Mouse (Mus musculus) C2C12 (cell line): Measurements from ENCODE around the gene Cep19. TPM values are rescaled to one million over a fixed set of nuclear protein-coding genes. Genes with fewer than 3 reads are reported as not detected.

Experiments
- H3K27me3 ChIP-seq: one replicate; pipeline ENCODE4 v1.6.1; 2011; ENCODE audit not compliant: control insufficient read depth, insufficient read depth, insufficient read length
- H3K36me3 ChIP-seq: one replicate; pipeline ENCODE4 v1.6.1; 2011; ENCODE audit not compliant: control insufficient read depth, insufficient read depth
- H3K4me3 ChIP-seq: one replicate; pipeline ENCODE4 v1.5.1; 2011; ENCODE audit warnings: mild to moderate bottlenecking, control low read depth; ENCODE audit not compliant: poor library complexity, insufficient read depth, severe bottlenecking
- H3K79me2 ChIP-seq: one replicate; pipeline ENCODE4 v1.6.1; 2011; ENCODE audit not compliant: control insufficient read depth, insufficient read depth
- H3K79me3 ChIP-seq: one replicate; pipeline ENCODE4 v1.6.1; 2011; ENCODE audit warnings: low read depth, control low read depth
- H3ac ChIP-seq: one replicate; pipeline ENCODE3; 2011; ENCODE audit warnings: low read depth; ENCODE audit not compliant: control insufficient read depth, insufficient read length
- CEBPB ChIP-seq: IDR thresholded peaks from one replicate; pipeline ENCODE4 v1.6.1; 2011; ENCODE audit warnings: low read depth, mild to moderate bottlenecking, control low read depth, moderate library complexity
- CTCF ChIP-seq: IDR thresholded peaks from one replicate; pipeline ENCODE4 v1.5.1; 2011; ENCODE audit not compliant: control insufficient read depth, insufficient read depth, insufficient read length
- FOSL1 ChIP-seq: IDR thresholded peaks from one replicate; pipeline ENCODE4 v1.8.0; 2011; ENCODE audit warnings: mild to moderate bottlenecking, low read length; ENCODE audit not compliant: poor library complexity, insufficient read depth, severe bottlenecking
- MAX ChIP-seq: IDR thresholded peaks from one replicate; pipeline ENCODE4 v1.6.1; 2011; ENCODE audit warnings: mild to moderate bottlenecking, control low read depth
- MYOD1 ChIP-seq: IDR thresholded peaks from one replicate; pipeline ENCODE4 v1.6.1; 2011; ENCODE audit warnings: low read depth; ENCODE audit not compliant: control insufficient read depth, insufficient read length
- MYOG ChIP-seq: IDR thresholded peaks from one replicate; pipeline ENCODE4 v1.6.1; 2011; ENCODE audit not compliant: control insufficient read depth, insufficient read length; ENCODE audit errors: extremely low read depth
- USF1 ChIP-seq: IDR thresholded peaks from one replicate; pipeline ENCODE4 v1.6.1; 2011; ENCODE audit warnings: low read depth, mild to moderate bottlenecking, control low read depth, moderate library complexity
- polyA plus RNA-seq: library from polyadenylated mRNA; unstranded; fragments of >200 nt; fragmentation: generic; extraction: Trizol; gene quantifications from one replicate; pipeline ENCODE4 v1.2.1, GENCODE M21; 2012; ENCODE audit warnings: missing spikeins

Gene Cep19
- polyA plus RNA-seq, 1 experiment: 4.2 TPM

DNA sequence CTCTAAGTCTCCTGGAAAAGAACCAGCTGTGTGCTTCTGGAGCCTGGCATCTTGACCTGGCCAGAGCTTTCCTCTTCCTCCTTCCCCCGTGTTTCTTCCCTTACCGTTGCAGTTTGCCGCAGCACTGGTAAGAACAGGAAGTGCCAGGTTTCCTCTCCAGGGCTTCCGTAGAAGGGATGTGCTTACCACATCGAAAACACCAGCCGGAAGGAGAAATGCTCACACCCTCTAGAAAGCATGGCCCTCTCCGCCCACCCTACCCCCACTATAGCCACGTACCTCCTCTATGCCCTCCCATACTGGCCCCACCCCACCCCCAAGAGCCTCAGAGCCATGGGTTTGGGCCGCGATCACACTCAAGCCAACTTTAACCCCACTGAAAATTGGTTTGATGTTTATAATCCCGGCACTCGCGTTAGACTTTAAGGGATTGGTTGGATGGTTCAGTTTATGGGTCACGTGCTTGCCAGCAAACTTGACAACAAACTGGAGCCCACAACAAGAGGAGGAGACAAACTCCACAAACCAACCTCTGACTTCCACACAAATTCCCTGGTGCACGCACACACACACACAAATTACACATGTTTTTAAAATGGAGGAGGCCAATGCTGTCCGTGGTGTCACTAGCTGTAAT, 30.7 kb downstream of the Cep19 start:
- Histone ChIP-seq H3K36me3 (no peaks in the 10 kb centered on the region), H3K27me3 (peaks cover 8% of the 10 kb centered on the region), H3ac (no peak overlapping the region), H3K79me2 (no peaks in the 10 kb centered on the region), H3K4me3 (no peak overlapping the region), H3K79me3 (no peaks in the 10 kb centered on the region)
- no peak for TF ChIP-seq USF1
- TF ChIP-seq CEBPB: no peak
- no peak for TF ChIP-seq MAX
- no peak for TF ChIP-seq MYOG

DNA sequence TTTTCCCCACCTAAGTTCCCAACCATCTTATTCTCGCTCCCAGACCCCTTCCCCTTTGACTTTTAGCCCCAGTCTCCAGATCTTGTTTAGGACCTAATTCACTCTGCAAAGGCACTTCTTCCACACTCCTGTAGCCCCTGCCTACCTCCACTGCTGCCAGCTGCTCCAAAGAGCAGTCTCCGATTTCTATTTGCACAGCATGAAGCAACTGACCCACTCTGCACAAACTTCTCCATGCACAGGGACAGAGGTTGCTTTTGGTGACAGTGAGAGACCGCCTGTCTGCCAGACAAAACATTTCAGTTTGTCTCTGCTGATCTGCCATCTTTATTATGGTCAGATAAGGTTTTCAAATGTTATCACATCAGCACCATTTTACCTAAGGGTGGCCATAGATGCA, 33.5 kb downstream of the Cep19 start:
- H3K79me2 ChIP-seq: no peaks in the 10 kb centered on the region
- no peak overlapping the region for H3ac ChIP-seq
- TF ChIP-seq USF1 (no peak), CEBPB (no peak), CTCF (no peak), MAX (no peak), MYOD1 (no peak), FOSL1 (no peak), MYOG (no peak)
- H3K27me3 ChIP-seq: peaks cover 14% of the 10 kb centered on the region
- H3K4me3 ChIP-seq: no peak overlapping the region
- no peaks in the 10 kb centered on the region for H3K79me3 ChIP-seq
- no peaks in the 10 kb centered on the region for H3K36me3 ChIP-seq

DNA sequence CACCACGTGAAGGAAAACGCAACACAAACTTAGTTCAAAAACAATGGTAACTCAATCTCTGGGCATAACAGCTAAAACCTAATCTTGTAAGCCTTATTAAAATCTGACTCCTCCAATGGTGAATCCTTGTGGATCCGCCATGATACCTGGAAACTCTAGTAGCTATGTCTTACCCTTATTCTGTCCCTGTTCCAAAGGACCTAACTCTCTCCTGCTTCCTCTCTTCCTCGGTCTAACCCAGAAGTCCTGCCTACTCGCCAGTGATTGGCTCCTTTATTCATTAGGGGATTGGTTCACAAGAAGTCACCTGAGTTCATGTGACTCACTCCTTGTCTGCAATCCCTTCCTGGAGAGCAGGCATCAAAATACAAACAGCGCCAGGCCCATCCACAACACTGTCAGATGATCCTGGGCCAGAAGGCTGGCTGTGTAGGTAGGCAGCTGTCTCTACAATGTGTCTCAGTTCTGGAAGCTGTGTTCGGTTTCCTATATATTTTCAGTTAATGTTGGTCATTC, 36.3 kb downstream of the Cep19 start:
- Histone ChIP-seq H3K79me3 (no peaks in the 10 kb centered on the region), H3K4me3 (no peak overlapping the region), H3ac (no peak overlapping the region), H3K79me2 (no peaks in the 10 kb centered on the region), H3K36me3 (no peaks in the 10 kb centered on the region), H3K27me3 (peaks cover 16% of the 10 kb centered on the region)
- TF ChIP-seq USF1 (no peak), CEBPB (no peak), MYOD1 (no peak)

DNA sequence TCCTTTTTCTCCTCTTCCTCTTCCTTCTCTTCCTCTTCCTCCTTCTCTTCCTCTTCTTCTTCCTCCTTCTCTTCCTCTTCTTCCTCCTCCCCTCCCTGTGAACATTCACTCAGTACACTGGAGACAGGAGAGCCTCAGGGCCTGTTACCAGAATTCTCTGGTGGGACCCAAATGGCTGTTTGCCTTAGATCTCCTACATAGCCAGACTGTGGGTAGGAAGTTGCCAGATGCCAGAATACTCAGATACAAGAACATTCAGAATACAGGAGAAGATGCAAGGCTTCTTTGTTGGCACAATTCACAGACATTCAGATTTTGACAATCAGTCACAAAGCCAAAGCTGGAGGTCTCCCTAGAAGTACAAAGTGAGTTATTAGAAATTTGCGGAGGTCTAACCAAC, 39.4 kb downstream of the Cep19 start:
- Histone ChIP-seq H3K79me3 (no peaks in the 10 kb centered on the region), H3K36me3 (no peaks in the 10 kb centered on the region), H3ac (no peak overlapping the region), H3K4me3 (no peak overlapping the region), H3K79me2 (no peaks in the 10 kb centered on the region), H3K27me3 (peaks cover 19% of the 10 kb centered on the region)
- no peak for TF ChIP-seq MYOG
- no peak for TF ChIP-seq FOSL1
- TF ChIP-seq MAX: no peak
- no peak for TF ChIP-seq USF1
- TF ChIP-seq MYOD1: no peak
- TF ChIP-seq CEBPB: no peak
- no peak for TF ChIP-seq CTCF

DNA sequence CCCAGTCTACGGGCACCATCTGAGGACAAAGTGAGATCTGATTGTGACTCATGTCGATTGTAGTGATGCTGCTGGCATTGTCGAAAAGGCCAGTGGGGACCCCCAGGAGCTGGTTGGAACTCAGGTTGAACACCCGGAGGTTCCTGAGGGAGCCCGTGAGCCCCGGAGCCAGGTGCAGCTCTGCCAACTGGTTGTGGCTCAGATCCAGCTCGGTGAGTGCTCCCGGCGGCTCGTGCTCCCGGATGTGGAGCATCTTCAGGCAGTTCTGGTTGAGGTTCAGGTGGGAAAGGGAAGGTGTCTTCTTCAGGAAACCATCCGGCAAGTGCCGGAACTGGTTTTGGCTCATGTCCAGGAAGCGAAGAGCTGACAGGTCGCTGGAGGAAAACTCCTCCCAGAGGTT, 44.2 kb downstream of the Cep19 start:
- Histone ChIP-seq H3ac (no peak overlapping the region), H3K79me2 (no peaks in the 10 kb centered on the region), H3K4me3 (no peak overlapping the region), H3K27me3 (peaks cover 17% of the 10 kb centered on the region), H3K79me3 (no peaks in the 10 kb centered on the region), H3K36me3 (no peaks in the 10 kb centered on the region)
- TF ChIP-seq USF1: no peak
- no peak for TF ChIP-seq MAX
- no peak for TF ChIP-seq MYOD1
- no peak for TF ChIP-seq CEBPB
- no peak for TF ChIP-seq MYOG

GRCm38 (mm10) chr16:32144592-32144991, 45.0 kb downstream of the Cep19 start:
- Histone ChIP-seq H3K36me3 (no peaks in the 10 kb centered on the region), H3K27me3 (peaks cover 17% of the 10 kb centered on the region), H3K79me3 (no peaks in the 10 kb centered on the region), H3K4me3 (no peak overlapping the region), H3K79me2 (no peaks in the 10 kb centered on the region), H3ac (no peak overlapping the region)
- TF ChIP-seq FOSL1: no peak
- no peak for TF ChIP-seq CEBPB
- TF ChIP-seq MYOG: no peak
- no peak for TF ChIP-seq CTCF
- no peak for TF ChIP-seq MYOD1
- TF ChIP-seq USF1: no peak
- TF ChIP-seq MAX: no peak
